Mouse (Mus musculus): ENCODE measurements around the gene Card11. TPM values are rescaled to one million over a fixed set of nuclear protein-coding genes. Genes with fewer than 3 reads are reported as not detected.

Gene Card11
- 14.8 and 15.8 TPM in 2 replicates for polyA plus RNA-seq (2012; ENCODE audit: low replicate concordance)

GRCm38 (mm10) chr5:141000349-141000748, at the start of gene Card11:
Card11 (minus strand) TSS chr5:141000582.

GRCm38 (mm10) chr5:140830314-140831063, 169.9 kb downstream of the Card11 start, which contains the start of gene Gna12:
Gna12 (minus strand) TSS chr5:140830431.

Other genes starting within 250 kb of the Card11 start
- 72.4 and 143 TPM in 2 replicates for gene Gna12, start 170.2 kb downstream of the Card11 start, polyA plus RNA-seq (2012; ENCODE audit: low replicate concordance)
- 0.06 and 0.11 TPM in 2 replicates for gene Sdk1, start 240.9 kb upstream of the Card11 start, polyA plus RNA-seq (2012; ENCODE audit: low replicate concordance)